Mouse (Mus musculus) lung, postnatal 10 days (tissue): ENCODE measurements around the gene Acss2.
"Not testable (repeated sequence)": the region's sequence is repeated elsewhere in the genome, so short reads cannot be mapped to it uniquely, and the experiment has no call there.

ENCODE experiments used
- DNase-seq: peaks from one replicate; pipeline ENCODE4 v3.0.0; 2021

Acss2 gene

GRCm38 (mm10) chr2:155590876-155591275 is 73.1 kb downstream of the Acss2 start:
- no peak for DNase-seq

GRCm38 (mm10) chr2:155591676-155592075 is 73.9 kb downstream of the Acss2 start:
- DNase-seq = peak; percentile 10

GRCm38 (mm10) chr2:155592137-155592853 is 74.5 kb downstream of the Acss2 start, which contains the start of gene Gss:
TSS of gene Gss (minus strand) at chr2:155592810.
- peak; percentile 99 for DNase-seq

GRCm38 (mm10) chr2:155592854-155593283 is 75.1 kb downstream of the Acss2 start:
- DNase-seq = no peak

- peak; percentile 36 for DNase-seq
Observed at GRCm38 (mm10) chr2:155595516-155595915, 77.8 kb downstream of the Acss2 start.

- DNase-seq = no peak
Observed at GRCm38 (mm10) chr2:155603707-155604106, 86.0 kb downstream of the Acss2 start.

- no peak for DNase-seq
Observed at GRCm38 (mm10) chr2:155604560-155605235, 87.0 kb downstream of the Acss2 start.

GRCm38 (mm10) chr2:155605236-155605589 is 87.5 kb downstream of the Acss2 start:
- not testable (repeated sequence) for DNase-seq

- no peak for DNase-seq
Observed at GRCm38 (mm10) chr2:155606360-155606759, 88.6 kb downstream of the Acss2 start.

- no peak for DNase-seq
Observed at GRCm38 (mm10) chr2:155610978-155611377, 93.2 kb downstream of the Acss2 start, which contains the start of gene Myh7b. TSS of gene Myh7b (plus strand) at chr2:155611212.

GRCm38 (mm10) chr2:155611834-155612550 is 94.2 kb downstream of the Acss2 start:
- no peak for DNase-seq

GRCm38 (mm10) chr2:155613326-155613755 is 95.6 kb downstream of the Acss2 start:
- DNase-seq = peak; percentile 87

- DNase-seq = no peak
Observed at GRCm38 (mm10) chr2:155613953-155614352, 96.2 kb downstream of the Acss2 start.

GRCm38 (mm10) chr2:155616971-155617370 is 99.2 kb downstream of the Acss2 start:
- no peak for DNase-seq

GRCm38 (mm10) chr2:155619817-155620216 is 102.1 kb downstream of the Acss2 start:
- DNase-seq = peak; percentile 93

- DNase-seq = no peak
Observed at GRCm38 (mm10) chr2:155622606-155623005, 104.9 kb downstream of the Acss2 start.

- DNase-seq = no peak
Observed at GRCm38 (mm10) chr2:155623996-155624395, 106.2 kb downstream of the Acss2 start.

- no peak for DNase-seq
Observed at GRCm38 (mm10) chr2:155624730-155625129, 107.0 kb downstream of the Acss2 start.

GRCm38 (mm10) chr2:155626277-155626676 is 108.5 kb downstream of the Acss2 start:
- DNase-seq = no peak

- DNase-seq = peak; percentile 82
Observed at GRCm38 (mm10) chr2:155627030-155627738, 109.4 kb downstream of the Acss2 start.

GRCm38 (mm10) chr2:155628112-155628511 is 110.4 kb downstream of the Acss2 start:
- DNase-seq = no peak

- DNase-seq = no peak
Observed at GRCm38 (mm10) chr2:155628519-155628918, 110.8 kb downstream of the Acss2 start.

- peak; percentile 60 for DNase-seq
Observed at GRCm38 (mm10) chr2:155629231-155629661, 111.5 kb downstream of the Acss2 start.
